Mouse (Mus musculus): ENCODE results near the gene Tldc2.

DNA sequence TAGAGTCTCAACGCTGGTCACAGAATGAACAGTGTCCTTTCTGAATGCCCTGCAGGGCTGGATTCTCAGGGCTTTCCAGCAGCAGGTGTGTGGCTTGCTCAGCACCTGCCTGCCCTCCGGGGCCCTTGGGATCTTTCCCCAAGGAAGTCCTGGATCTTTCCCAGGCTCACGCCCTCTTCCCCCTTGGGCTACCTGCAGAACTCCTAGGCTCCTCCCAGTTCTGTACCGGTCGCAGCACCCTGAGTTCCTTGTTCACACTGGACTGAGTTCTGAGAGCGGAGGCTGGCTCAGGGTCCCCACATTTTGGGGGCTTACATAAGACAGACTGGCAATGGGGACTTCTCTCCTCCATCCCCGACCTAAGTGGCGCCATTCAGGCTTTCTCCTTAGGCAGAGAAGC lies 27.7 kb upstream of the Tldc2 start:
- TF ChIP-seq CTCF (IDR thresholded peaks at IDR 0.05; ENCODE audit: low read depth) (no peak), EP300 (IDR thresholded peaks at IDR 0.05; ENCODE audit: low read depth) (no peak)

All from liver, postnatal 0 days (tissue).